Mouse (Mus musculus) C2C12 (cell line): Measurements from ENCODE around the gene Parp11. TPM values are rescaled to one million over a fixed set of nuclear protein-coding genes. Genes with fewer than 3 reads are reported as not detected.

Source experiments
- H3K27me3 ChIP-seq: one replicate; pipeline ENCODE4 v1.6.1; 2011; ENCODE audit not compliant: control insufficient read depth, insufficient read depth, insufficient read length
- H3K36me3 ChIP-seq: one replicate; pipeline ENCODE4 v1.6.1; 2011; ENCODE audit not compliant: control insufficient read depth, insufficient read depth
- H3K4me3 ChIP-seq: one replicate; pipeline ENCODE4 v1.5.1; 2011; ENCODE audit warnings: mild to moderate bottlenecking, control low read depth; ENCODE audit not compliant: poor library complexity, insufficient read depth, severe bottlenecking
- H3K79me2 ChIP-seq: one replicate; pipeline ENCODE4 v1.6.1; 2011; ENCODE audit not compliant: control insufficient read depth, insufficient read depth
- H3K79me3 ChIP-seq: one replicate; pipeline ENCODE4 v1.6.1; 2011; ENCODE audit warnings: low read depth, control low read depth
- H3ac ChIP-seq: one replicate; pipeline ENCODE3; 2011; ENCODE audit warnings: low read depth; ENCODE audit not compliant: control insufficient read depth, insufficient read length
- CEBPB ChIP-seq: IDR thresholded peaks from one replicate; pipeline ENCODE4 v1.6.1; 2011; ENCODE audit warnings: low read depth, mild to moderate bottlenecking, control low read depth, moderate library complexity
- CTCF ChIP-seq: IDR thresholded peaks from one replicate; pipeline ENCODE4 v1.5.1; 2011; ENCODE audit not compliant: control insufficient read depth, insufficient read depth, insufficient read length
- FOSL1 ChIP-seq: IDR thresholded peaks from one replicate; pipeline ENCODE4 v1.8.0; 2011; ENCODE audit warnings: mild to moderate bottlenecking, low read length; ENCODE audit not compliant: poor library complexity, insufficient read depth, severe bottlenecking
- MAX ChIP-seq: IDR thresholded peaks from one replicate; pipeline ENCODE4 v1.6.1; 2011; ENCODE audit warnings: mild to moderate bottlenecking, control low read depth
- MYOD1 ChIP-seq: IDR thresholded peaks from one replicate; pipeline ENCODE4 v1.6.1; 2011; ENCODE audit warnings: low read depth; ENCODE audit not compliant: control insufficient read depth, insufficient read length
- MYOG ChIP-seq: IDR thresholded peaks from one replicate; pipeline ENCODE4 v1.6.1; 2011; ENCODE audit not compliant: control insufficient read depth, insufficient read length; ENCODE audit errors: extremely low read depth
- USF1 ChIP-seq: IDR thresholded peaks from one replicate; pipeline ENCODE4 v1.6.1; 2011; ENCODE audit warnings: low read depth, mild to moderate bottlenecking, control low read depth, moderate library complexity
- polyA plus RNA-seq: library from polyadenylated mRNA; unstranded; fragments of >200 nt; fragmentation: generic; extraction: Trizol; gene quantifications from one replicate; pipeline ENCODE4 v1.2.1, GENCODE M21; 2012; ENCODE audit warnings: missing spikeins

Parp11 gene
- polyA plus RNA-seq, 1 experiment, result 3.6 TPM

DNA sequence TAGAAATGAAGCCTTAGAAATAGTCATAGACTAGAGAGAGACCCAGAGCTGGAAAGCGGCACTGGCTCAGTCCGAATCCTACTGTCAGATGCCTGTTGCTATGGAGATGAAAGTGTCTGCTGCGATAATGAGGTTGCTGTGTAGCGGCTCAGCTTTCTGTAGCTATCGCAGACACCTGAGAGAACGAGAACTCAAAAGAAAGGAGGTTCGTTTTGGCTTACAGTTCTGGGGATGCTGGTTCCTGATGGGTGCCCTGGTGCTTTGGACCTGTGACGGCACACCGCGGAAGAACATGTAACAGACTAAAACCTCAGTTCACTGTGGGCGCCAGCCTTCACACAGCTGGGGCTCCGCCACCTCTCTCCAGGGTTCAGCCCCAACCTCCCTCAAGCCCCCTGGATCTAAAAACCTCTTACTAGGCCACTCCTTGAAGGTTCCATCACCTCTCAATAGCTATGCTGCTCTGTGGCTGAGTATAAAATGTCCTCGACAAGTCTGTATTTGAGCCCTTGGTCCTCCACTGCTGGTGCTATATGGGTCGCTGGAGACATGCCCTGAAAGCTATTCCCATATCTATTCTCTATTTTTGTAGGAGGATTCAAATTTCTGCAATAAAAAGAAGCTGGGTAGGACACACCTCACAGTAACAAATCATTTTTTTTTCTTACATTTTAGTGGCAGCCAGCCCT lies 6.1 kb upstream of the Parp11 start:
- Histone ChIP-seq H3K36me3 (no peaks in the 10 kb centered on the region), H3K27me3 (peaks cover 14% of the 10 kb centered on the region), H3ac (no peak overlapping the region), H3K79me2 (no peaks in the 10 kb centered on the region), H3K4me3 (no peak overlapping the region), H3K79me3 (no peaks in the 10 kb centered on the region)
- TF ChIP-seq CEBPB, result no peak
- TF ChIP-seq MYOG, result no peak
- no peak for TF ChIP-seq FOSL1
- no peak for TF ChIP-seq MYOD1
- no peak for TF ChIP-seq USF1
- TF ChIP-seq MAX, result no peak
- no peak for TF ChIP-seq CTCF

DNA sequence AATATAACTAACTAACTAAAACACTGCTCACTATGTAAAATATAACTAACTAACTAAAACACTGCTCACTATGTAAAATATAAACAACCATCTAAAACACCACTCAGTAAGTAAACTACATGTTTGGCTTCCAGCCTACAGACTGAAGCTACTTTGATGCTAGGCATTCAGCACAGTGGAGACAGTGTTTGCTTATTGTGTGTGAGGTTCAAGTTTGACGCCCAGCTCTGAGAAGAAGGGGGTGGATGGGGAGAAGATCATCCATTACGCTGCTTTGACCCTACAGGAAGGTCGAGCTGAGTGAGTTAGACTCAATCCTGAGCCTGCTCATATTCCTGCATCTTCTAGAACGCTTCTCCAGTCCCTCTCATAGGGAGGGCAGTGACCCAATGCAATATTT lies 4.1 kb upstream of the Parp11 start:
- no peak overlapping the region for H3K4me3 ChIP-seq
- TF ChIP-seq FOSL1 (no peak), USF1 (no peak), MYOD1 (no peak), MAX (no peak), MYOG (no peak), CEBPB (no peak), CTCF (no peak)
- H3K79me2 ChIP-seq, result no peaks in the 10 kb centered on the region
- no peak overlapping the region for H3ac ChIP-seq
- H3K79me3 ChIP-seq, result no peaks in the 10 kb centered on the region
- no peaks in the 10 kb centered on the region for H3K36me3 ChIP-seq
- peaks cover 14% of the 10 kb centered on the region for H3K27me3 ChIP-seq

DNA sequence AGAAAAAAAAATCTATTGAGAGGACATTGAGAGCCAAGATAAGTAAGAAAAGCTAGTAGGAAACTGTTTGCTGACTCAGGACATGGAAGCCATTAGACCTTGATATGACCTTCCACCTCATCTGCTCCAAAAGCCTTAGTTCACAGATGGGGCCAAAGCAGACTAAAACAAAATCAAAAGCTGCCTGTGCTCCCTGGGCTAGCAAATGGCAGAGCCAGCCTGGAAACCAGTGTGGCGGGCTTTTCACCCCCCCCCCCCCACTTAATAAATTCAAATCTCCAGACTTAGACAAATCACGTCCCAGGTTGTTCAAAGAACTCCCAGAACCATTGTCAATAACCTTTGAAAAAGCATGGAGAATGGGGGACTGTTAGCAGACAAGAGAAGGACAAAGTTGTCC lies 2.7 kb upstream of the Parp11 start:
- Histone ChIP-seq H3K27me3 (peaks cover 20% of the 10 kb centered on the region), H3ac (no peak overlapping the region), H3K4me3 (no peak overlapping the region), H3K79me2 (no peaks in the 10 kb centered on the region), H3K79me3 (no peaks in the 10 kb centered on the region), H3K36me3 (no peaks in the 10 kb centered on the region)
- TF ChIP-seq CEBPB, result no peak
- TF ChIP-seq MYOD1, result no peak
- no peak for TF ChIP-seq USF1

DNA sequence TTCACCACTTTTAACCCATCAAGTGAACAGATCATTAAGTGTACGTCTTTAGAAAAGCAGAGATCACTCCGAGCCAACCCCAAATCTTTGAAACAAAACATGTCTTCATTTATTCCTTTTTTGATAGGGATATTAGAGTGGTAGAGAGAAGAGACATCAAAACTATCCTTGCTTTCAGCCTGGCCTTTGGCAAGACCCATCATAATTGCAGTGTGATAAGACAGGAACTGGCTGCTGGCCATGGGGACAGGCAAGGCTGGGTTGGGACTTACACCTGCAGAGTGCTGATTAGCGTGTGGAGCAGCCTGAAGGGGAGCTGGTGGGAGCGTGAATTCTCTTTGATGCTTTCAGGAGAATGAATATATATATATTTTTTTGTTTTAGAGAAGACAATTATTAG lies 2.2 kb upstream of the Parp11 start:
- no peaks in the 10 kb centered on the region for H3K79me3 ChIP-seq
- no peak overlapping the region for H3ac ChIP-seq
- no peak for TF ChIP-seq MYOD1
- TF ChIP-seq USF1, result no peak
- no peak for TF ChIP-seq CEBPB
- TF ChIP-seq MAX, result no peak
- TF ChIP-seq MYOG, result no peak
- TF ChIP-seq CTCF, result no peak
- TF ChIP-seq FOSL1, result no peak
- no peaks in the 10 kb centered on the region for H3K36me3 ChIP-seq
- peaks cover 20% of the 10 kb centered on the region for H3K27me3 ChIP-seq
- H3K4me3 ChIP-seq, result no peak overlapping the region
- no peaks in the 10 kb centered on the region for H3K79me2 ChIP-seq

DNA sequence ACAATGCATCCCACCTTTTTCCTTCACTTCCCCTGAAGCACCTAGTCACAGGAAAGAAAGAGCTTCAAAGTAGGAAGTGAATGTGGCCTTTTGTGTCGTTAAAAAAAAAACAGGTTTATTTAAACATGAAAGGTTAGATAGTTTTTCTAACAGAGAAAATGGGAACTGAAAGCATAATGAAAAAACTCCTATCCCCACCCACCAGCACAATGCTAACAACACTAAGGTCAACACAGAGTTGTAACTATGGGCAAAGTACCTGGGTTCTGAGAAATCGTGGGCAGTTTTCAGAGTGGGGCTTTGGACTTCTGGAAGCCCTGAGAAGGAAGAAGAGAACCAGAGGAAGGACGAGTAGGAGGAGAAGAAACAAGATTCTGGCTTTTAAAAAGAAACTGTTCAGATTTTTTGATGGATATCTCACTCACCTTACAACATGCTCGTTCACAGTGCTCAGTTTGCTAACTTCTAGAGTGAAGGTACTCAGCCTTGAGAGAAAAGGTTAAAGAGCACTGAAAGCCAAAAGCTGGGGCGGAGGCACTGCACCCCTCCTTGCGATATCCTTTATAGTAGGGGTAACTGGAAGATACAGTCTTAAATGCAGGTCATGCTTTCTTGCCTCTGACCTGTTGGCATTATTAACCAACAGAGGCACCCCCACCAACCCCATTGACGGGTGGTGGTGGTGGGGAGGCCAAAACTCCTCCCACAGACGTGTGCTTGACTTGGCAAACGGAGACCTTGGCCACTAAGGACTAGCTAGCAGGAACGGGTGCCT lies 1.2 kb downstream of the Parp11 start:
- H3K4me3 ChIP-seq, result no peak overlapping the region
- H3ac ChIP-seq, result no peak overlapping the region
- H3K36me3 ChIP-seq, result no peaks in the 10 kb centered on the region
- H3K79me3 ChIP-seq, result no peaks in the 10 kb centered on the region
- no peaks in the 10 kb centered on the region for H3K79me2 ChIP-seq
- peaks cover 21% of the 10 kb centered on the region for H3K27me3 ChIP-seq
- TF ChIP-seq USF1 (no peak), CEBPB (no peak)

DNA sequence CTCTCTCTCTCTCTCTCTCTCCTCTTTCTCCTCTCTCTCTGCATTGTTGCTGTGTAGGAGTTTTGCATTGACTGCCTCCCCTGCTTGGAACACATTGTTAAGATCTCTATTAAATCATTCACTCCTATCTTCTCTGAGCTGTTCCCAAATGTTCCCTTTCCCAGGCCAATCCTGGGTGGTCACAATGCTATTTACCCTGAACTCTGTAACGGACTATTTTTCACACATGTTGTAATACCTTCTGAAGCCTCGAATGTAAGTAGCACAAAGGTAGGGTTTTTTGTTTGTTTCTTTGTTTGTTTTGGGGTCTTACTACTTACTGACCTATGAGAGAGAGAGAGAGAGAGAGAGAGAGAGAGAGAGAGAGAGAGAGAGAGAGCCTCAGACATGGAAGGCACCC lies 2.2 kb downstream of the Parp11 start:
- Histone ChIP-seq H3K79me3 (no peaks in the 10 kb centered on the region), H3K36me3 (no peaks in the 10 kb centered on the region), H3ac (no peak overlapping the region), H3K79me2 (no peaks in the 10 kb centered on the region), H3K4me3 (no peak overlapping the region), H3K27me3 (peaks cover 19% of the 10 kb centered on the region)
- TF ChIP-seq MYOG, result no peak
- TF ChIP-seq CTCF, result no peak
- TF ChIP-seq FOSL1, result no peak
- no peak for TF ChIP-seq CEBPB
- TF ChIP-seq MAX, result no peak
- no peak for TF ChIP-seq MYOD1
- no peak for TF ChIP-seq USF1
